Mouse (Mus musculus): ENCODE measurements around the gene 6430571L13Rik.
A peak's percentile ranks its signal among the peaks of the same experiment; 100 is the strongest.

6430571L13Rik gene

DNA sequence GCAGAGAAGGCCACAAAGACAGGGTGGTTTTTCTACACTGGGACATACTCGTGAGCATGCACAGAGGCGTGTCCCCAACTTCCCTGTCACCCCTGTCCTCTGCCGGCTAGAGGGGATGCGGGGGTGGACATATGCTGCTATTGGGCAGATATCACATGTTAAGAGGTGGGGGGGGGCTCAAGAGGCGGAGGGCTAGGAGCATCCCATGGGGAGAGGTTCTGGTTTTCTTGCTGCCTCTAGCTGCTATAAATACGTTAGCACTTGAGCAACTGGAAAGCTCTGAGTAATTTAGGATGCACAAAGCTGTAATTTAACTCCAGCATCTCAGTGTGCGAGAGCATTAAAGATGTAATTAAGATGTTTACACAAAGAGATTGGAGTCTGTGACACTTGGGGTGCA is 8.9 kb downstream of the 6430571L13Rik start:
- Histone ChIP-seq H3K4me3 (replicated peaks; ENCODE audit: low read length) (no peak overlapping the region), H3K27me3 (ENCODE audit: insufficient read depth, low read length) (peaks cover 39% of the 10 kb centered on the region), H3K36me3 (ENCODE audit: insufficient read depth, low read length) (no peaks in the 10 kb centered on the region), H3K4me1 (replicated peaks; ENCODE audit: low read depth, low read length) (peaks cover 20% of the 10 kb centered on the region), H3K9me3 (ENCODE audit: low read length) (no peaks in the 10 kb centered on the region)
- TF ChIP-seq CTCF (conservative IDR thresholded peaks at IDR 0.05; ENCODE audit: low read length) (no peak), NANOG (IDR thresholded peaks at IDR 0.05; ENCODE audit: borderline replicate concordance, low read length) (no peak), POU5F1 (IDR thresholded peaks at IDR 0.05; ENCODE audit: borderline replicate concordance, low read length) (no peak)

DNA sequence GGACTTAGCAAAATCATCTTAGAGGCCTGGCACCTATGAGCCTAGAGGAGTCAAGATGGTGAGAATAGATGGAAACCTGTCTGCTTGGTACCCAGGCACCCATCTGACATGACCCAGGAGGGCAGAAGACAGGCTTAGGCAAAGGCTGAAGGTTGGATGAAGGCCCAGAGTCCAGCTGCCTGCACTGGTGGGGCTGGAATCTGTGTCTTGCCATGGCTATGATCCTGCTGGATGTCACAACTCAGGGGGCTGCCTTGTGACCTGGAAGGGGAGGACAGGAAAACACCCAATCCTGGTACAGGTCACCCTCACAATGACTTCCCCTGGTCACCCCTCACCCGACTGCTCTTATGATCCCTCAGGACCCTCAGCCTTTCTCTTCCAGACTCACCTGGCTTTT is 14.4 kb downstream of the 6430571L13Rik start:
- H3K9me3 ChIP-seq (ENCODE audit: low read length): no peaks in the 10 kb centered on the region
- TF ChIP-seq POU5F1 (IDR thresholded peaks at IDR 0.05; ENCODE audit: borderline replicate concordance, low read length) (no peak), CTCF (conservative IDR thresholded peaks at IDR 0.05; ENCODE audit: low read length) (no peak), NANOG (IDR thresholded peaks at IDR 0.05; ENCODE audit: borderline replicate concordance, low read length) (no peak)

GRCm38 (mm10) chr9:107355870-107356765 is 15.7 kb downstream of the 6430571L13Rik start:
- H3K4me1 ChIP-seq (replicated peaks; ENCODE audit: low read depth, low read length): peaks cover 7% of the 10 kb centered on the region
- no peaks in the 10 kb centered on the region for H3K36me3 ChIP-seq (ENCODE audit: insufficient read depth, low read length)
- no peaks in the 10 kb centered on the region for H3K9me3 ChIP-seq (ENCODE audit: low read length)
- peak; percentile 53 for TF ChIP-seq CTCF (conservative IDR thresholded peaks at IDR 0.05; ENCODE audit: low read length)
- no peak for TF ChIP-seq POU5F1 (IDR thresholded peaks at IDR 0.05; ENCODE audit: borderline replicate concordance, low read length)
- TF ChIP-seq NANOG (IDR thresholded peaks at IDR 0.05; ENCODE audit: borderline replicate concordance, low read length): no peak
- H3K4me3 ChIP-seq (replicated peaks; ENCODE audit: low read length): no peak overlapping the region
- peaks cover 57% of the 10 kb centered on the region for H3K27me3 ChIP-seq (ENCODE audit: insufficient read depth, low read length)

More for the DNA sequence above, 14.4 kb downstream of the 6430571L13Rik start:
- Histone ChIP-seq H3K4me1 (replicated peaks; ENCODE audit: low read depth, low read length) (peaks cover 11% of the 10 kb centered on the region), H3K27me3 (ENCODE audit: insufficient read depth, low read length) (peaks cover 58% of the 10 kb centered on the region), H3K36me3 (ENCODE audit: insufficient read depth, low read length) (no peaks in the 10 kb centered on the region), H3K4me3 (replicated peaks; ENCODE audit: low read length) (no peak overlapping the region)

DNA sequence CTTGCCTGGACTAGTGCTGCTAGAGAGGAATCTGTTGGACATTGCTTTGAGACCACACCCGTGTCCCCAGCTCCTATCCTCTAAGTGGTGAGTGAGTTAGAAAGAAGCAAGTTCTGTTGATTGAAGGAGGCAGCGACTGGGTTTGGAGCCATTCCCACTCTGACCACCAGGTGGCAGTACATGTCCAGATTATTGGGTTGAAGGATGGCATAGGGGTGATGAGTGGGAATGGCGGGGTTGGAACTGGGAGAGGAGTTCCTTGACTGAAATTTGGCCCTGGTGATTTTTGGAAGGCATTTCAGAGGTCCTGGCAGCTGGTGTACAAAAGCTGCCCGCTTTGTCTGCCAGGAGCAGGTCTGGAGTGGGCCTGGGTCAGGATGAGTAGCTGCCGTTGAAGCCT is 17.2 kb downstream of the 6430571L13Rik start:
- H3K36me3 ChIP-seq (ENCODE audit: insufficient read depth, low read length): no peaks in the 10 kb centered on the region
- H3K4me1 ChIP-seq (replicated peaks; ENCODE audit: low read depth, low read length): peaks cover 11% of the 10 kb centered on the region
- no peak overlapping the region for H3K4me3 ChIP-seq (replicated peaks; ENCODE audit: low read length)
- TF ChIP-seq POU5F1 (IDR thresholded peaks at IDR 0.05; ENCODE audit: borderline replicate concordance, low read length): no peak
- peak; percentile 90 for TF ChIP-seq CTCF (conservative IDR thresholded peaks at IDR 0.05; ENCODE audit: low read length)
- H3K27me3 ChIP-seq (ENCODE audit: insufficient read depth, low read length): peaks cover 46% of the 10 kb centered on the region
- H3K9me3 ChIP-seq (ENCODE audit: low read length): no peaks in the 10 kb centered on the region

- Histone ChIP-seq H3K4me3 (replicated peaks; ENCODE audit: low read length) (no peak overlapping the region; the same call in 1 of the 2 replicates), H3K36me3 (ENCODE audit: insufficient read depth, low read length) (no peaks in the 10 kb centered on the region), H3K4me1 (replicated peaks; ENCODE audit: low read depth, low read length) (peaks cover 23% of the 10 kb centered on the region), H3K27me3 (ENCODE audit: insufficient read depth, low read length) (peaks cover 19% of the 10 kb centered on the region), H3K9me3 (ENCODE audit: low read length) (no peaks in the 10 kb centered on the region)
- TF ChIP-seq NANOG (IDR thresholded peaks at IDR 0.05; ENCODE audit: borderline replicate concordance, low read length) (no peak), CTCF (conservative IDR thresholded peaks at IDR 0.05; ENCODE audit: low read length) (no peak), POU5F1 (IDR thresholded peaks at IDR 0.05; ENCODE audit: borderline replicate concordance, low read length) (no peak)
Observed at GRCm38 (mm10) chr9:107360989-107361388, 20.6 kb downstream of the 6430571L13Rik start.

DNA sequence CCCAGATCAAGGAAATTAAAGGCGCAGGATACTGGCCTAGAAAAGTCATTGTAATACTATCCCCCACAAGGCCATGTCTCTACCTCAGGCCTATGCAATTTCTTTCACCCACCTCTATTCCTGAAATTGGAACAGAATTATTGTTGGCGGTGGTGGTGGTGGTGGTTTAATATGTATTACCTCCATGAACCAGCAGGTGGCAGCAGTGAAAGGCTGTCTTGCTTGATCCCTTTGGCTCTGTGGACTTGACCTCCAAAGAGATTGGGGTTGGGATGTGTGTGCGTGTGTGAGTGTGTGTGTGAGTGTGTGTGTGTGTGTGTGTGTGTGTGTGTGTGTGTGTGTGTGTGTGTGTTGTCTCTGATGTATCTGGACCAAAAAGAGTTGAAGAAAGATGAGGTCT is 26.2 kb downstream of the 6430571L13Rik start:
- Histone ChIP-seq H3K9me3 (ENCODE audit: low read length) (no peaks in the 10 kb centered on the region), H3K4me1 (replicated peaks; ENCODE audit: low read depth, low read length) (peaks cover 32% of the 10 kb centered on the region), H3K36me3 (ENCODE audit: insufficient read depth, low read length) (no peaks in the 10 kb centered on the region), H3K4me3 (replicated peaks; ENCODE audit: low read length) (no peak overlapping the region), H3K27me3 (ENCODE audit: insufficient read depth, low read length) (peaks cover 10% of the 10 kb centered on the region)
- TF ChIP-seq NANOG (IDR thresholded peaks at IDR 0.05; ENCODE audit: borderline replicate concordance, low read length): no peak
- no peak for TF ChIP-seq POU5F1 (IDR thresholded peaks at IDR 0.05; ENCODE audit: borderline replicate concordance, low read length)
- TF ChIP-seq CTCF (conservative IDR thresholded peaks at IDR 0.05; ENCODE audit: low read length): peak; percentile 72

DNA sequence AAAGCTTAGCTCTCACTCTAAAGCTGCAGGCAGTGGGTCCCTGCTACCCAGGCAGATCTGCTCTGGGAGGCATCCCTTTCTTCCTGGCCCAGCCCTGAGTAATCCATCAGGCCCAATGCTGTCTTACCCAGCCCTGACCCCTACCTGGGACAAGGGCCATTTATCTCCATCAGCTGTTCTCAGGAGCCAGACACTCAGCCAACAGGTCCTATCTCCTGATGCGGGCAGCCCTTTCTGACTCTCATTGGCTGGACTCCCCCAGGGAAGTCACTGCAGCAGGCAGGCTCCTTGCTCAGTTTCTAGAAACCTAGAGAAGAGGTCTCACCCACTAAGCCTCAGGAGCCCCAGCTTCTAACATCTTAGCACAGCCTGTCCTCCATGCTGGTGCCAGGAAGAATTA is 27.9 kb downstream of the 6430571L13Rik start:
- H3K36me3 ChIP-seq (ENCODE audit: insufficient read depth, low read length): no peaks in the 10 kb centered on the region
- H3K4me1 ChIP-seq (replicated peaks; ENCODE audit: low read depth, low read length): peaks cover 37% of the 10 kb centered on the region
- no peaks in the 10 kb centered on the region for H3K9me3 ChIP-seq (ENCODE audit: low read length)
- no peak overlapping the region for H3K4me3 ChIP-seq (replicated peaks; ENCODE audit: low read length)
- TF ChIP-seq CTCF (conservative IDR thresholded peaks at IDR 0.05; ENCODE audit: low read length) (no peak), POU5F1 (IDR thresholded peaks at IDR 0.05; ENCODE audit: borderline replicate concordance, low read length) (no peak), NANOG (IDR thresholded peaks at IDR 0.05; ENCODE audit: borderline replicate concordance, low read length) (no peak)
- H3K27me3 ChIP-seq (ENCODE audit: insufficient read depth, low read length): peaks cover 10% of the 10 kb centered on the region

DNA sequence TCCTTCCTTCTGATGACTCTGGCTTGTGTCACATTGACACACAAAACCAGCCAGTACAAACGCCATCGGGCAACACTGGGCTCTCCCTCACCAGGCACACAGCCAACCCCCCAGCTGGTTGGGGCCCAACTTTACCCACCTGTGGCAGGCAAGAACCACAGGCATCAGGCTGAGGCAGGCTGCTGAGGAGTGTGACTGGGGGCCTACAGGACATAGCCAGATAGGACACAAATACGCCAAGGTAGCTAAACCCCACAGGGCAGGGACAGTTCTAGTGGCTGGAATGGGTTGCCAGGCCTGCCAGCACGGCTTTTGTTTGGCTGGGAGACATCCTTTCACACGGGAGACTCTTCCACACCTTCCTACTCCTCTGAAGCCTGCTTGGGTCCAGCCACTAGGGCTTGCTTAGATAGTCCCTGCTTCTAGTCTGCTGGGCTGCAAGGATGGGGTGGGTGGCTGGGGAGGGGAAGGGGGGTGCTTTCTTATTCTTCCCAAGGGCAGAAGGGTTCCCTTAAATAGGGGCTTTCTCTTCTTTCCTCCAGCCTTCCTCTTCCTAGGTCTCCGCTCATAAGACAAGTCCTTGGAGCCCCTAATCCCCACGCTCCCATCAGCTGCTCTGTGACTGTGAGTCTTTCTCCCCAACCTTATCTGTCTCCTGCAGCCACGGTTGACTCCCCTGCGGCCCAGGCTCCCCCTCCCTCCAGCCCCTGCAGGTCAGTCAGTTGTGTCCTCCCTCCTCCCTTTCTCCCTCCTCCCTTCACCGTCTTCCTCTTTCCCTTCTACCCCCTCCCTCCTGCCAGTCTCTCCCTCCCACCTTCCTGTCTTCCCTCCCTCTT is 29.1 kb downstream of the 6430571L13Rik start:
- H3K36me3 ChIP-seq (ENCODE audit: insufficient read depth, low read length): no peaks in the 10 kb centered on the region
- H3K27me3 ChIP-seq (ENCODE audit: insufficient read depth, low read length): peaks cover 10% of the 10 kb centered on the region
- H3K4me1 ChIP-seq (replicated peaks; ENCODE audit: low read depth, low read length): peaks cover 48% of the 10 kb centered on the region
- no peaks in the 10 kb centered on the region for H3K9me3 ChIP-seq (ENCODE audit: low read length)
- no peak for TF ChIP-seq CTCF (conservative IDR thresholded peaks at IDR 0.05; ENCODE audit: low read length)
- no peak for TF ChIP-seq NANOG (IDR thresholded peaks at IDR 0.05; ENCODE audit: borderline replicate concordance, low read length)
- TF ChIP-seq POU5F1 (IDR thresholded peaks at IDR 0.05; ENCODE audit: borderline replicate concordance, low read length): no peak
- H3K4me3 ChIP-seq (replicated peaks; ENCODE audit: low read length): no peak overlapping the region

Measured in E14TG2a.4 (cell line).